Mouse (Mus musculus) brain, embryonic 14.5 days (tissue): ENCODE data around the gene Fignl2. TPM values are rescaled to one million over a fixed set of nuclear protein-coding genes. Genes with fewer than 3 reads are reported as not detected.

Experiments
- DNase-seq: peaks from one replicate; pipeline ENCODE4 v3.0.0-alpha.2; 2011; ENCODE audit warnings: low read depth
- CTCF ChIP-seq: fragments of 200-500 bp; IDR thresholded peaks from 2 replicates; pipeline ENCODE4 v1.5.1; 2012; ENCODE audit warnings: inconsistent platforms, mild to moderate bottlenecking, moderate library complexity, borderline replicate concordance; ENCODE audit not compliant: insufficient read depth, insufficient read length; ENCODE audit errors: extremely low read depth
- POLR2A ChIP-seq: fragments of 200-500 bp; IDR thresholded peaks from 2 replicates; pipeline ENCODE4 v1.6.1; 2012; ENCODE audit warnings: mild to moderate bottlenecking, inconsistent platforms, borderline replicate concordance; ENCODE audit not compliant: poor library complexity, insufficient read depth, insufficient read length, severe bottlenecking; ENCODE audit errors: extremely low read depth
- polyA plus RNA-seq: library from polyadenylated mRNA; depleted of rRNA; stranded (reverse); fragments of >200 nt; gene quantifications from 2 replicates; pipeline ENCODE4 v1.2.3, GENCODE M21; 2012

The Fignl2 gene
- polyA plus RNA-seq, 1 experiment, result 2.1 TPM

GRCm38 (mm10) chr15:101074067-101074466 lies 4.3 kb downstream of the Fignl2 start:
- no peak for TF ChIP-seq POLR2A
- no peak for TF ChIP-seq CTCF
- DNase-seq, result peak; percentile 52

- no peak for TF ChIP-seq CTCF
- no peak for TF ChIP-seq POLR2A
- no peak for DNase-seq
Observed at GRCm38 (mm10) chr15:101072736-101073135, 5.6 kb downstream of the Fignl2 start.

GRCm38 (mm10) chr15:101070762-101071161 lies 7.6 kb downstream of the Fignl2 start:
- TF ChIP-seq POLR2A (no peak), CTCF (no peak)
- no peak for DNase-seq

- TF ChIP-seq CTCF, result no peak
- TF ChIP-seq POLR2A, result no peak
Observed at GRCm38 (mm10) chr15:101069641-101070190, 8.7 kb downstream of the Fignl2 start.

GRCm38 (mm10) chr15:101068671-101069070 lies 9.7 kb downstream of the Fignl2 start:
- DNase-seq, result peak; percentile 28
- TF ChIP-seq POLR2A (no peak), CTCF (no peak)

More at GRCm38 (mm10) chr15:101069641-101070190, 8.7 kb downstream of the Fignl2 start:
- no peak for DNase-seq

- no peak for TF ChIP-seq CTCF
- no peak for TF ChIP-seq POLR2A
- DNase-seq, result no peak
Observed at GRCm38 (mm10) chr15:101068029-101068428, 10.3 kb downstream of the Fignl2 start.

- peak; percentile 54 for DNase-seq
- TF ChIP-seq POLR2A (no peak), CTCF (no peak)
Observed at GRCm38 (mm10) chr15:101066920-101067696, 11.3 kb downstream of the Fignl2 start.

- no peak for TF ChIP-seq CTCF
- no peak for TF ChIP-seq POLR2A
Observed at GRCm38 (mm10) chr15:101066364-101066847, 12.0 kb downstream of the Fignl2 start.

GRCm38 (mm10) chr15:101065069-101065468 lies 13.3 kb downstream of the Fignl2 start:
- TF ChIP-seq CTCF (no peak), POLR2A (no peak)
- DNase-seq, result no peak

More at GRCm38 (mm10) chr15:101066364-101066847, 12.0 kb downstream of the Fignl2 start:
- no peak for DNase-seq

GRCm38 (mm10) chr15:101060280-101060852 lies 18.0 kb downstream of the Fignl2 start:
- no peak for DNase-seq
- TF ChIP-seq CTCF (no peak), POLR2A (no peak)

GRCm38 (mm10) chr15:101059570-101060279 lies 18.6 kb downstream of the Fignl2 start:
- no peak for TF ChIP-seq POLR2A
- TF ChIP-seq CTCF, result no peak
- DNase-seq, result peak; percentile 63
